Mouse (Mus musculus) limb, embryonic 11.5 days (tissue): Measurements from ENCODE around the gene N6amt1. TPM values are rescaled to one million over a fixed set of nuclear protein-coding genes. Genes with fewer than 3 reads are reported as not detected.

Experiments used
- polyA plus RNA-seq: library from polyadenylated mRNA; unstranded; fragments of >200 nt; fragmentation: Nextera tagmentation; extraction: Ambion mirVana; gene quantifications from 2 replicates; pipeline ENCODE4 v1.2.1, GENCODE M21; 2014

Gene N6amt1
- polyA plus RNA-seq, 1 experiment from 2014 or later = 20.6 TPM

Other genes starting within 250 kb of the N6amt1 start
- gene Ltn1, start 78.4 kb downstream of the N6amt1 start, polyA plus RNA-seq = 31.8 and 34.8 TPM in 2 replicates
- 9.3 and 9.4 TPM in 2 replicates for gene Rwdd2b, start 86.4 kb downstream of the N6amt1 start, polyA plus RNA-seq
- gene Usp16, start 100.5 kb downstream of the N6amt1 start, polyA plus RNA-seq = 46.4 and 50.6 TPM in 2 replicates
- gene Cct8, start 141.7 kb downstream of the N6amt1 start, polyA plus RNA-seq = 673 and 691 TPM in 2 replicates
- gene Map3k7cl, start 199.1 kb downstream of the N6amt1 start, polyA plus RNA-seq = not detected in 2 replicates